Mouse (Mus musculus) stomach, embryonic 16.5 days (tissue): ENCODE measurements around the gene Afmid. TPM values are rescaled to one million over a fixed set of nuclear protein-coding genes. Genes with fewer than 3 reads are reported as not detected.

Experiments used
- ATAC-seq: fragments of 200-750 bp; cut with Nextera tagmentation; 2 replicates; pipeline ENCODE4 v1.8.0; 2017; ENCODE audit warnings: moderate number of reproducible peaks, moderate TSS enrichment; ENCODE audit not compliant: insufficient read depth, low FRiP score
- H3K27ac ChIP-seq: fragments of 300-500 bp; sonication (generic); 2 replicates; pipeline ENCODE4 v1.5.1; 2014; ENCODE audit warnings: low read length
- H3K27me3 ChIP-seq: fragments of 300-500 bp; sonication (generic); 2 replicates; pipeline ENCODE4 v1.6.1; 2014; ENCODE audit warnings: low read length, control low read depth, mixed read lengths; ENCODE audit not compliant: control insufficient read depth, insufficient read depth
- H3K36me3 ChIP-seq: fragments of 300-500 bp; sonication (generic); 2 replicates; pipeline ENCODE4 v1.6.1; 2014; ENCODE audit warnings: low read length; ENCODE audit not compliant: control insufficient read depth, insufficient read depth
- H3K4me1 ChIP-seq: fragments of 300-500 bp; sonication (generic); 2 replicates; pipeline ENCODE4 v1.6.1; 2014; ENCODE audit warnings: low read length, control low read depth, mixed read lengths; ENCODE audit not compliant: control insufficient read depth, insufficient read depth
- H3K4me2 ChIP-seq: fragments of 300-500 bp; sonication (generic); 2 replicates; pipeline ENCODE4 v1.6.1; 2014; ENCODE audit warnings: low read depth, low read length, mixed read lengths
- H3K4me3 ChIP-seq: fragments of 300-500 bp; sonication (generic); replicated peaks from 2 replicates; pipeline ENCODE4 v1.5.1; 2014; ENCODE audit warnings: mild to moderate bottlenecking, low read length
- H3K9ac ChIP-seq: fragments of 300-500 bp; sonication (generic); 2 replicates; pipeline ENCODE4 v1.6.1; 2014; ENCODE audit warnings: low read length
- H3K9me3 ChIP-seq: fragments of 300-500 bp; sonication (generic); replicated peaks from 2 replicates; pipeline ENCODE4 v1.6.1; 2016; ENCODE audit warnings: low read length, control low read depth; ENCODE audit not compliant: control insufficient read depth
- WGBS: fragments of 180-500 bp; shearing (Covaris S2); extraction: QIAGEN DNeasy Blood & Tissue Kit; methylation state at CpG from one replicate; pipeline ENCODE4 v1.1.7; 2014; 5-methylcytosine and 5-hydroxymethylcytosine counted together
- polyA plus RNA-seq: library from polyadenylated mRNA; unstranded; fragments of >200 nt; fragmentation: Nextera tagmentation; extraction: Ambion mirVana; gene quantifications from 2 replicates; pipeline ENCODE4 v1.2.1, GENCODE M21; 2015

Gene Afmid
- polyA plus RNA-seq, 1 experiment from 2014 or later = 6.8 TPM

DNA sequence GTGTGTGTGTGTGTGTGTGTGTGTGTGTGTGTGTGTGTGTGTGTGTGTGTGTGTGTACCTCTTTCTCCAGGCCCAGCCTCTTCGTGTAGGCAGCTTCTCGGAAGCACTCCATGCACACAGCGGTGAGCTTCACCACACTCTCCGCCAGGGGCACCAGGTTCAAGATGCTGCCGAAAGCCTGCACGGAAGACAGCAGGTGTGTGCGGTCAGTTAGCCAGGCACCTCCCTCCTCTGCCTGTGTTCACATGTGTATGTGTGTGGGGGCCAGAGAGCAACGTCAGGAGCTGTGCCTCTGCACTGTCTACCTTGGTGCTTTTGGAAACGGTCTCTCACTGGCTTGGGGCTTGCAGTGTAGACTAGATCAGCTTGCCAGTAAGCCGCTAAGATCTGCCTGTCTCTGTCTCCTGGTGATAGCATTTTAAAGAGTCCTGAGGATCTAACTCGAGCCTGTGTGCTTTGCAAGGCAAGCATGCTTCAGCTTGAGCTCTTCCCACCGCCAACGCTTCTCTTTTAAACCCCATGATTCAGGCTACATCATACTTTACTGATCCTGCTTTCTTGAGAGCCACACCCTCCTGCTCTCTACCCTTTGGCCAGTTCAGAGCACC lies 9.2 kb upstream of the Afmid start:
- Histone ChIP-seq H3K27me3 (no peaks in the 10 kb centered on the region), H3K4me3 (no peak overlapping the region), H3K9ac (no peak overlapping the region), H3K36me3 (peaks cover 14% of the 10 kb centered on the region; the same call in 1 of the 2 replicates), H3K27ac (no peak overlapping the region), H3K4me1 (peaks cover under 1% of the 10 kb centered on the region; the same call in 1 of the 2 replicates), H3K4me2 (no peak overlapping the region), H3K9me3 (no peaks in the 10 kb centered on the region)
- WGBS = 85% methylated on average over 13 of the region's 13 CpGs
- ATAC-seq = no peak

DNA sequence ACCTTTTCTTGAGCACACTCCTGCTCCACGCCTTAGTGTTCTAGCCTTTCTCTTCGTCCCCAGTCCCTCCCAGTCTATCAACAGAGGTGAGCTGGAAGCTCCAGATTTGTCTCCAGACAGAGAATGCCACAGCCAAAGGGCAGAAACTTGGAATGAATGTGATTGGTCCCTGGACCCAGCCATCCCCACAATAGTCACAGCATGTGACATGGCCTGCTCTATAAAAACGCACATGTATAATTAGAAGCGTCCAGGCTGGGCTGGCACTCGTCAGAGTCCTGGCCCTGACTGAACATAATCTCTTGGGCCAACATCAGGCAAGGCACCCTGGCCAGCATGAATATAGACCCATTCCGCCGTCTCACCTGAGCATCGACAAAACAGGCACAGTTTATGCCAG lies 6.6 kb upstream of the Afmid start:
- Histone ChIP-seq H3K9me3 (no peaks in the 10 kb centered on the region), H3K4me1 (peaks cover 17% of the 10 kb centered on the region), H3K27me3 (no peaks in the 10 kb centered on the region), H3K36me3 (0 out of 2 replicates have a peak, but pooled peaks cover 5% of the 10 kb centered on the region), H3K9ac (no peak overlapping the region), H3K4me3 (no peak overlapping the region), H3K4me2 (no peak overlapping the region), H3K27ac (no peak overlapping the region)
- WGBS = 84% methylated on average over 8 of the region's 8 CpGs
- no peak for ATAC-seq

DNA sequence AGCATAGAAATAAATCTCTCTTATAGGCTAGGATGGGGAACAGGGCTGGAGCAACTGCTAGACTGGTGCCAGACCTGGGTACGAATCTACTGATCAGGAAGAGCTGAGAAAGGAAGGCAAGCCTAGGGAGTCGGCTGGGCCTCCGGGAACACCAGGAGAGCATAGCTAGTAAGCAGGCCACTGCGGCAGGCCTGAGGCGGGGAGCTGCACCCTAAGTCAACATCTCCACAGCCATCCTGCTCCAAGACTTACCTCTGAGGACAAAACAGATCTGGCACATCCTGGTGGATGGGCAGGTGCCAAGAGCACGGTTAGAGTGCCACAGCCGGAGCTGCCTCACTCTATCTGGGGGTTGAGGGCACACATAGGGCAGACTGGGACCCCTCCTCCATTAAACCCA lies 5.6 kb upstream of the Afmid start:
- 0 out of 2 replicates have a peak, but pooled peaks cover 5% of the 10 kb centered on the region for H3K36me3 ChIP-seq
- no peak overlapping the region for H3K4me3 ChIP-seq
- 79% methylated on average over 7 of the region's 7 CpGs for WGBS
- ATAC-seq = no peak
- H3K9ac ChIP-seq = no peak overlapping the region
- no peak overlapping the region for H3K27ac ChIP-seq
- H3K4me2 ChIP-seq = no peak overlapping the region
- H3K27me3 ChIP-seq = no peaks in the 10 kb centered on the region
- H3K4me1 ChIP-seq = peaks cover 25% of the 10 kb centered on the region
- no peaks in the 10 kb centered on the region for H3K9me3 ChIP-seq

DNA sequence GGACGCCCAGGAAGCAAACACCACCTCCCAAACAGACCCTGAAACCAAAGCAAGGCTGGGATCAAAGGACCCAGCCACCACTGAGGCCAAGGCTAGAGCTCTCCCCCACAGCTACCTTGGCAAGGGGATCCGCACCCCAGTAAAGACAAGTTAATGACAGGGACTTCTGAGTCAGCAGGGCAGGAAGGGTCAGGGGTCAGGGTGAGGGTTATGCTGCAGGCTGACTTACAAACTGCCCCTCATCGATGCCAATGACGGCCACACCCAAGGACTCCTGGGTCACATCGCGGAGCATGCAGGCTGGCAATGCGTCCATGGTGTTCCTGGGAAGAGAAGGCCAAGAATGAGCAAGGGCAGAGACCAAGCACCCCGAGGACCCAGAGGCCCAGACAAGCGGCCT lies 3.9 kb upstream of the Afmid start:
- Histone ChIP-seq H3K36me3 (0 out of 2 replicates have a peak, but pooled peaks cover 3% of the 10 kb centered on the region), H3K27ac (no peak overlapping the region)

DNA sequence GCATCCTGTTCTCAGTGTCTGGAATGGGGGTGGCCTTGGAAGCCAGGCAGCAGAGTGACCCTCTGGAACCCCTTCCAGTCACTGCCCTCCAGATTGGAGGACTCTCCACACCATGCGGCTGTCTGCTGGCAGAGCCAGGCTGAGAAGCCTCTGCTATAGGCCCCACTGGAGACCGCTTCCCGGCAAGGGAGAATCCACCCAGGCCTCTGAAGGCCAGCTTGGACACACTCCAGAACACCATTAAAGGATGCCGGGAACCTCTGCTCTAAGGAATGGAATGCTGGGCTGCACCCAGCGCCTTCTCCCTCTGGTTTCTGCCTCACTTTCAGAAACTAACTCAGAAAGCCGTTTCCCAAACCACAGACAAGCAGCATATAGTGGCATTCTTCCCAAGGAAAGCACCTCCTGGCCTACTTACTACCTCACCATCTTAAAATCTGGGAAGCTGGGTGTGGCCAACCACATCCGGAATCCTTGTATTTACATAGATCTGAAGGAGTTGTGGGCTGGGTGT lies 2.9 kb upstream of the Afmid start:
- Histone ChIP-seq H3K27me3 (no peaks in the 10 kb centered on the region), H3K27ac (peak overlapping the region; percentile 73), H3K4me1 (peaks cover 44% of the 10 kb centered on the region), H3K9me3 (no peaks in the 10 kb centered on the region), H3K9ac (peak overlapping the region; percentile 22; the same call in 1 of the 2 replicates), H3K36me3 (no peaks in the 10 kb centered on the region), H3K4me2 (peak overlapping the region; percentile 16; the same call in 1 of the 2 replicates), H3K4me3 (no peak overlapping the region)
- ATAC-seq = peak; percentile 15; the same call in 1 of the 2 replicates
- WGBS = 37% methylated on average over 7 of the region's 7 CpGs

More for the DNA sequence above, 3.9 kb upstream of the Afmid start:
- Histone ChIP-seq H3K4me2 (no peak overlapping the region), H3K9me3 (no peaks in the 10 kb centered on the region), H3K4me1 (peaks cover 35% of the 10 kb centered on the region), H3K27me3 (no peaks in the 10 kb centered on the region), H3K4me3 (no peak overlapping the region), H3K9ac (no peak overlapping the region)
- 83% methylated on average over 9 of the region's 9 CpGs for WGBS
- ATAC-seq = no peak

DNA sequence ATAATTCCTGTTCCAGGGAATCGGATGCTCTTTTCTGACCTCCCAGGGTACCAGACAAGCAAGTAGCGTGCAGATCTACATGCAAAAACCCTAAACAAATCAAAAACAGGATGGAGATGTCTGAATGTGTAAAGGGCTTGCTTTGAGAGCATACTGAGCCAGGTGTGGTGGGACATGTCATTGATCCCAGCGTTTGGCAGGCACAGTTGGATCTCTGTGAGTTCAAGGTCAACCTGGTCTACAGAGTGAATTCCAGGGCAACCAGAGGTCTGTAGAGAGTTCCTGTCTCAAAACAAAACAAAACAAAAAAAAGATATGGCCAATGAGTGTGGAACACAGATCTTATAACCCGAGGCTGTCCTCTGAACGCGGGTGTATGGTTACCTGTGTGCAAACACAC lies 2.3 kb upstream of the Afmid start:
- no peak for ATAC-seq
- Histone ChIP-seq H3K4me1 (peaks cover 51% of the 10 kb centered on the region), H3K9me3 (no peaks in the 10 kb centered on the region), H3K4me3 (no peak overlapping the region), H3K9ac (no peak overlapping the region), H3K27ac (peak overlapping the region; percentile 73), H3K36me3 (no peaks in the 10 kb centered on the region), H3K4me2 (peak overlapping the region; percentile 74; the same call in 1 of the 2 replicates), H3K27me3 (no peaks in the 10 kb centered on the region)
- 76% methylated on average over 6 of the region's 6 CpGs for WGBS

DNA sequence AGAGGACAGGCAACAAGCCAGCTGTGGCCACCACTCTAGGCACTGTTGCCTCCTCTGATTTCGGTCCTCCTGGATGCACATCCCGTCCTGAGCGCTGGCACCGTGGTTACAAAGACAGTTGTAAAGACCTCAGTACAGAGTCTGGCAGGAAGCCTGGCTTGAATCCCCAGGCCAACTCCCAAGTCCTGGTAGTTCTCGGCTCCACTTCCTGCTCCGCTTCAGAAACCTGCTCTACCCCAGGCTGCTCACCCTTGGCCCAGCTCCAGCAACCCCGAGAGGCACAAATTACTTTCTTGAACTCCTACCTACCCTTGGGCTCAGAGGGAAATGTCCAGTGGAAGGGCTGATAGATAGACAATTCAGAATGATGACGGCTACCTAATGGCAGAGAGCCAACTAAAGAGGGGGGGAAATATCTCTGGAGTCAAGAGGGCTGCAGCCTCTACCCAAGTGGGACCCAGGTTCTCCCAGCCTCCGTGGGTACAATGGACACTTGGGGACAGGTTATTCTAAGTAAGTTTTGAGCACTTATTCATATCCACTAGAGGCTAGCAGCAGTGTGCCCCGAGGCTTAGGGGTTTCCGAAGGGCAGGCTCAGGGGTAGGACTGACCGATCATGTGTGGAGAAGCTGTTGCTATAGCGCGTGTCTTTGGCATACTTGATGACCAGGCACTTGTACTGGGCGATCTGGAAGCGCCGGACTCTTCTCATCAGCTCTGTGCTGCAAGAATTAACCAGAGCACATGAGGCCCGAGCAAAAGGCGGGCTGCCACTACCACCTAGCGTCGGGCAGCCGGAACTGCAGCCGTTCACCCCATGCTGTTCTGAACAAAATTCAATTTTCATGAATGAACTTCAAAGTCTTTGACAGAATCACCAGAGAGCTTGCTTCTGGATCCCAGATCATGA lies 1.4 kb upstream of the Afmid start:
- Histone ChIP-seq H3K27ac (peak overlapping the region; percentile 94), H3K9ac (peak overlapping the region; percentile 77), H3K4me2 (peak overlapping the region; percentile 74), H3K4me1 (peaks cover 60% of the 10 kb centered on the region), H3K27me3 (no peaks in the 10 kb centered on the region), H3K4me3 (peak overlapping the region; percentile 55), H3K36me3 (no peaks in the 10 kb centered on the region), H3K9me3 (no peaks in the 10 kb centered on the region)
- WGBS = 12% methylated on average over 23 of the region's 23 CpGs
- ATAC-seq = peak; percentile 59

DNA sequence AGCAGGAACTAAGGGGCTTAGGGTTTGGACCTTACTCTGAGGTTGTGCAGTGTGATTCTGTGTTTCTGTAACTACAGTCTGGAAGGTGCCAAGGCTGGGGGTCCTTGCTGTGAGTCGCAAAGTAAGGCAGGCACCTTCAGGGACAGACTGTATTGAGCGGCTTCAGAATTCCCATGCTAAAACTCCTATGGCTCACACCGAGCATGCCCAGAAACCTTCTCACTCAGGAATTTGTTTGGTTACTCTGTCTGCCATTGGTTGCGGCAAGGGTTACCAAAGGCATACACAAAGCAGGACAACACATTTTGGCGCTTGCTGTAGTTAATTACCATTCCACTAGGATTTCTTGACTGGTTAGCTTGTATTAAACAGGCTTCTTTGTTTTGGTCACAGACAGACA lies 440 bp downstream of the Afmid start:
- Histone ChIP-seq H3K9me3 (no peaks in the 10 kb centered on the region), H3K4me3 (peak overlapping the region; percentile 55), H3K4me1 (peaks cover 76% of the 10 kb centered on the region), H3K27me3 (no peaks in the 10 kb centered on the region), H3K9ac (peak overlapping the region; percentile 77), H3K27ac (peak overlapping the region; percentile 94), H3K4me2 (peak overlapping the region; percentile 74), H3K36me3 (no peaks in the 10 kb centered on the region)
- ATAC-seq = 0 out of 2 replicates have a peak, but pooled peaks have one; percentile 3
- WGBS = 3% methylated on average over 5 of the region's 5 CpGs

DNA sequence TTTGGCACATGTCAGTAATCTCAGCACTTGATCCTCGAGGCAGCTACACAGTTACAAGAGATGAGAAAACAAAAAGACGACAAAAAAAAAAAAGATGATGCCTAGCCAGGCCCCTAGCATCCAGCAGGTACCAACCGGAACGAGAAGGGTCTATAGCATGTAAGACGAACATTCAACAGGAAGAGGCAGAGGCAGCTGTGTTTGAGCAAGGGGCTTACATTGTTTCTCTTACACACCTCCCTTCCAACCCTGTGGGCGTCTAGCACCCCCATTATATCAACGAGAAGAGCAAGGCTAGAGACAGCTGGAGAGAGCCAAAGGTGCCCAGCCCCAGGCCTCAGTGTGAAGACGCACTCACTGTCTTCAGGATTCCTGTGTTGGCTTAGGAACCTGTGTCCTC lies 1.2 kb downstream of the Afmid start:
- peak overlapping the region; percentile 74 for H3K4me2 ChIP-seq
- no peaks in the 10 kb centered on the region for H3K27me3 ChIP-seq
- no peak for ATAC-seq
- peak overlapping the region; percentile 77 for H3K9ac ChIP-seq
- H3K27ac ChIP-seq = peak overlapping the region; percentile 94; the same call in 1 of the 2 replicates
- no peaks in the 10 kb centered on the region for H3K36me3 ChIP-seq
- WGBS = 37% methylated on average over 8 of the region's 8 CpGs
- no peak overlapping the region; the same call in 1 of the 2 replicates for H3K4me3 ChIP-seq
- peaks cover 76% of the 10 kb centered on the region for H3K4me1 ChIP-seq
- H3K9me3 ChIP-seq = no peaks in the 10 kb centered on the region
